Mouse (Mus musculus) spleen, postnatal 10 days (tissue): ENCODE data around the gene Lamc1.
"Not testable (repeated sequence)": the region's sequence is repeated elsewhere in the genome, so short reads cannot be mapped to it uniquely, and the experiment has no call there.

ENCODE experiments used
- DNase-seq, 2 experiments: peaks; one replicate each; pipeline ENCODE4 v3.0.0; 2021 to 2022; ENCODE audit warnings: low spot score in 2 of 2

Lamc1 gene

GRCm38 (mm10) chr1:153331796-153332443 is 666 bp downstream of the Lamc1 start:
- DNase-seq: peak; percentile 30 to 72

- no peak for DNase-seq
Measured at GRCm38 (mm10) chr1:153331206-153331605, 1.4 kb downstream of the Lamc1 start.

- no peak for DNase-seq
Measured at GRCm38 (mm10) chr1:153329306-153329705, 3.3 kb downstream of the Lamc1 start.

GRCm38 (mm10) chr1:153327063-153327462 is 5.5 kb downstream of the Lamc1 start:
- DNase-seq: no peak

GRCm38 (mm10) chr1:153326226-153326625 is 6.4 kb downstream of the Lamc1 start:
- no peak for DNase-seq

- DNase-seq: no peak
Measured at GRCm38 (mm10) chr1:153321404-153321803, 11.2 kb downstream of the Lamc1 start.

GRCm38 (mm10) chr1:153320554-153321147 is 11.9 kb downstream of the Lamc1 start:
- no peak for DNase-seq

GRCm38 (mm10) chr1:153320121-153320520 is 12.5 kb downstream of the Lamc1 start:
- DNase-seq: no peak

GRCm38 (mm10) chr1:153318741-153319140 is 13.8 kb downstream of the Lamc1 start:
- DNase-seq: no peak

- no peak for DNase-seq
Measured at GRCm38 (mm10) chr1:153318287-153318686, 14.3 kb downstream of the Lamc1 start.

GRCm38 (mm10) chr1:153317486-153318260 is 14.9 kb downstream of the Lamc1 start:
- DNase-seq: peak in 1 of 2 experiments; percentile 57

GRCm38 (mm10) chr1:153316956-153317355 is 15.6 kb downstream of the Lamc1 start:
- no peak for DNase-seq

- no peak for DNase-seq
Measured at GRCm38 (mm10) chr1:153316286-153316685, 16.3 kb downstream of the Lamc1 start.

- DNase-seq: peak in 1 of 2 experiments; percentile 39
Measured at GRCm38 (mm10) chr1:153315121-153315520, 17.5 kb downstream of the Lamc1 start.

GRCm38 (mm10) chr1:153312992-153313391 is 19.6 kb downstream of the Lamc1 start:
- DNase-seq: no peak

GRCm38 (mm10) chr1:153310190-153310589 is 22.4 kb downstream of the Lamc1 start:
- DNase-seq: no peak

GRCm38 (mm10) chr1:153309310-153309709 is 23.3 kb downstream of the Lamc1 start:
- DNase-seq: no peak

GRCm38 (mm10) chr1:153308915-153309296 is 23.7 kb downstream of the Lamc1 start:
- peak in 1 of 2 experiments; percentile 46 for DNase-seq

- DNase-seq: peak in 1 of 2 experiments; percentile 35
Measured at GRCm38 (mm10) chr1:153308179-153308914, 24.2 kb downstream of the Lamc1 start.

GRCm38 (mm10) chr1:153307509-153308178 is 24.9 kb downstream of the Lamc1 start:
- DNase-seq: no peak

GRCm38 (mm10) chr1:153305728-153306127 is 26.9 kb downstream of the Lamc1 start:
- not testable (repeated sequence) for DNase-seq
